Mouse (Mus musculus): ENCODE measurements around the gene Prkch.

DNA sequence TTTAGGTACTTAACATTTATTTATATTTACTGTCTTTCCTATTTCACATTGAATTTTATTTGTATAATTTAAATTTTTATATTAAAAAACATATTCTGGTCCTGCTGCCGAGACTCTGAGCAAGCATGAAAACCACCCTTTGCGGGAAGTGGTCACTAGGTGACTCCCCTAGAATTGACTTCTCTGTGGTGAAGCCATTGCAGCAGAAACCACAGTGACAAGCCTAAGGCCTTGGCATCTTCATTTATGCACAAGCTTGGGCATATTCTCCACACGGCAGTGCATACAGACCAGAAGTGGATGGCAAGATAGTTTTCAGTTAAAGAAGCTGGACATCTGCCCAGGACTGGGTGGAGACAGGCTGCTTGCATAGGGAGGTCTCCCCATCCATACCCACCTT, 117.4 kb downstream of the Prkch start:
- no peak for TF ChIP-seq POLR2A (IDR thresholded peaks at IDR 0.05; ENCODE audit: insufficient read depth, low read depth, low read length)
- no peak for TF ChIP-seq CTCF (IDR thresholded peaks at IDR 0.05; ENCODE audit: insufficient read depth, low read depth, low read length)
